Mouse (Mus musculus): Measurements from ENCODE around the gene Fshr. TPM values are rescaled to one million over a fixed set of nuclear protein-coding genes. Genes with fewer than 3 reads are reported as not detected.
"Not testable (repeated sequence)": the region's sequence is repeated elsewhere in the genome, so short reads cannot be mapped to it uniquely, and the experiment has no call there.

Gene Fshr
- polyA plus RNA-seq (2014; fragmentation: Nextera tagmentation; extraction: Ambion mirVana) = not detected in 2 replicates

DNA sequence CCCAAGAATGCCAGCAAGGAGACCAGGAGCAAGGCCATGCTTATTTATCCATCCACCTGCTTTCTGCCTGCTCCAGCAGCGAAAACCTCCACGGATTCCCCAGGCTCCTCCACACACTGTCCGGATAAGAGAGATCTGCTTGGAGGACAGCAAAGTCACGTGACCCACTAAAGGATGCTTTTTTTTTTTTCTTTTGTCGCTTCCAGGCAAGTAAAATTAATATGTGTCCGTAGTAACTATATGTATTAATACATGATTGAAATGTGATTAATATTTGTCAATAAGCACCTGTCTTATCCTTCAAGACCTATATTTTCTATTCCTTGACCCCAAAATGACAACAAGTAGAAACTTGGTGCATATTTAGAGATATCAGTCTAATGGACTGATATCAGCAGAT lies at the start of gene Fshr:
TSS of gene Fshr (minus strand) at position 101 of the 400 bp plus-strand sequence.
- Histone ChIP-seq H3K9ac (replicated peaks; ENCODE audit: low read length) (no peak within 1 kb of the TSS), H3K4me1 (ENCODE audit: control insufficient read depth, insufficient read depth, low read length) (no peaks in the 10 kb centered on the region), H3K9me3 (ENCODE audit: control insufficient read depth, low read length) (no peaks in the 10 kb centered on the region), H3K36me3 (ENCODE audit: control insufficient read depth, insufficient read depth, low read length) (no peaks in the 10 kb centered on the region), H3K4me3 (replicated peaks; ENCODE audit: low read depth, low read length) (no peak within 1 kb of the TSS), H3K27me3 (ENCODE audit: control insufficient read depth, insufficient read depth, low read length) (no peaks in the 10 kb centered on the region), H3K27ac (replicated peaks; ENCODE audit: low read depth, low read length) (no peak within 1 kb of the TSS), H3K4me2 (ENCODE audit: low read length) (no peak within 1 kb of the TSS)
- ATAC-seq (ENCODE audit: low FRiP score, low TSS enrichment) (no peak), DNase-seq (no peak)
- 95% methylated on average over 6 of the region's 6 CpGs for WGBS

DNA sequence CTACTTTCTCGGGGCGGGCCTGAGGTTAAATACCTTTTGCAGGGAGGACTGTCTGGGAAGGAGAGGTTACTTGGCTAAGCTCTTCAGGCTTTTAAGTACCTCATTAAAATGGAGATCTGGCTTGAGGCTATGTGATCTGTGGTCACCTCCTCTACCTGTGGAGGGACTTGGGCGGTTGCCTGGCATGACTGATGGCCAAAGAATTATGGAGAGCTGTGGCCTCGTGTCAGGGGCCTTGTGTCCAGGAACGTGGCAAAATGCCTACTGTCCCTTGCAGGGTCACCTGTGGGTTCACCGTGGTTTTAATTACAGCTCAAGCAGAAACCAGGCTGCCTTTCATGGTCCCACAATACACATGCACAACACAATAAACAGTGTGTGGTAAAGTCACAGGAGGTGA lies 1.7 kb upstream of the Fshr start:
- 86% methylated on average over 6 of the region's 6 CpGs for WGBS
- no peak overlapping the region for H3K9ac ChIP-seq (replicated peaks; ENCODE audit: low read length)
- no peak for ATAC-seq (ENCODE audit: low FRiP score, low TSS enrichment)
- no peak overlapping the region for H3K4me3 ChIP-seq (replicated peaks; ENCODE audit: low read depth, low read length)
- H3K4me2 ChIP-seq (ENCODE audit: low read length) = no peak overlapping the region
- no peak overlapping the region for H3K27ac ChIP-seq (replicated peaks; ENCODE audit: low read depth, low read length)
- H3K9me3 ChIP-seq (ENCODE audit: control insufficient read depth, low read length) = no peaks in the 10 kb centered on the region
- no peaks in the 10 kb centered on the region for H3K4me1 ChIP-seq (ENCODE audit: control insufficient read depth, insufficient read depth, low read length)
- no peaks in the 10 kb centered on the region for H3K36me3 ChIP-seq (ENCODE audit: control insufficient read depth, insufficient read depth, low read length)
- no peaks in the 10 kb centered on the region for H3K27me3 ChIP-seq (ENCODE audit: control insufficient read depth, insufficient read depth, low read length)
- no peak for DNase-seq

- 98% methylated on average over 1 of the region's 1 CpGs for WGBS
These were observed 26.9 kb downstream of the Fshr start for GRCm38 (mm10) chr17:89173545-89173944.

DNA sequence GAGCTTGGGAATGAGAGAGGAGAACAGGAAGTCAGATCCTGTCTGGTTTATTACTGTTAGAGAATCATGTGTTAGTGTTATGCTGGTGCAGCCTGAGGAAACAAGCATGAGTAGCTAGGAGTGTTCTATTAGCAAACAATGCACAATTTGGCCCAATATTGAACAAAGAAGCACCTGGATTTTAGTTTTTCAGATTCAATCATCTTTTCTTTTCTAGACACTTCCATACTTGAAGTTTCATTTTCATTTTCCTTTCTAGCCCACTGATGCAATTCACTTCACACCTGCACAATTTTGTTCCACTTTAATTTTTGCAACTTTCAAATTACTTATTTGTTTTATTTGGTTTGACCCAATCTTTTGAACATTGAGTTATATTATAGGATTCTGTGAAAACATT lies 35.7 kb downstream of the Fshr start:
- no peak overlapping the region for H3K4me3 ChIP-seq (replicated peaks; ENCODE audit: low read depth, low read length)
- no peaks in the 10 kb centered on the region for H3K27me3 ChIP-seq (ENCODE audit: control insufficient read depth, insufficient read depth, low read length)
- no peak overlapping the region for H3K9ac ChIP-seq (replicated peaks; ENCODE audit: low read length)
- no peak for DNase-seq
- no peak overlapping the region for H3K4me2 ChIP-seq (ENCODE audit: low read length)
- H3K4me1 ChIP-seq (ENCODE audit: control insufficient read depth, insufficient read depth, low read length) = no peaks in the 10 kb centered on the region
- no peak overlapping the region for H3K27ac ChIP-seq (replicated peaks; ENCODE audit: low read depth, low read length)
- no peaks in the 10 kb centered on the region for H3K9me3 ChIP-seq (ENCODE audit: control insufficient read depth, low read length)
- no peaks in the 10 kb centered on the region for H3K36me3 ChIP-seq (ENCODE audit: control insufficient read depth, insufficient read depth, low read length)
- no peak for ATAC-seq (ENCODE audit: low FRiP score, low TSS enrichment)

More at GRCm38 (mm10) chr17:89173545-89173944, 26.9 kb downstream of the Fshr start:
- Histone ChIP-seq H3K4me2 (ENCODE audit: low read length) (no peak overlapping the region), H3K4me1 (ENCODE audit: control insufficient read depth, insufficient read depth, low read length) (no peaks in the 10 kb centered on the region), H3K36me3 (ENCODE audit: control insufficient read depth, insufficient read depth, low read length) (no peaks in the 10 kb centered on the region), H3K9ac (replicated peaks; ENCODE audit: low read length) (no peak overlapping the region), H3K4me3 (replicated peaks; ENCODE audit: low read depth, low read length) (no peak overlapping the region), H3K9me3 (ENCODE audit: control insufficient read depth, low read length) (no peaks in the 10 kb centered on the region), H3K27me3 (ENCODE audit: control insufficient read depth, insufficient read depth, low read length) (no peaks in the 10 kb centered on the region), H3K27ac (replicated peaks; ENCODE audit: low read depth, low read length) (no peak overlapping the region)
- DNase-seq (no peak), ATAC-seq (ENCODE audit: low FRiP score, low TSS enrichment) (no peak)

DNA sequence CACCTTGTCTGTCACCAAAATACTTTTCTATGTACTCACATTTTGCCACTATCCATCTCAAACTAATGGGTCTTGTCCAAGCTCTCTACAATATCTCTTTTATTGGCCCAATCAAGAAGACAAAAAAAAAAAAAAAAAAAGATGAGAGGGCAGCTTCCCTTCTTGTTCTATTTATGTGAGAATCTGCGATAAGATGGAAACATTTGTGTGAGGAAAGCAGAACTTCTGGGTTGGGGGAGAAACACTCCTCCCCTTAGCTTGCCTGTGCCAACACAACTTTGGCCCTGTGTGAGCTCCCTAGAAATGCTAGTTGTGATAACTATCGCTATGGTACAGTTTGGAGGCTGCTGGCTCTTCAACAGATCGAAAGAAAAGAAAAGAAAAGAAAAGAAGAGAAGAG lies 38.0 kb downstream of the Fshr start:
- Histone ChIP-seq H3K4me2 (ENCODE audit: low read length) (no peak overlapping the region), H3K9me3 (ENCODE audit: control insufficient read depth, low read length) (no peaks in the 10 kb centered on the region), H3K9ac (replicated peaks; ENCODE audit: low read length) (no peak overlapping the region), H3K4me1 (ENCODE audit: control insufficient read depth, insufficient read depth, low read length) (no peaks in the 10 kb centered on the region), H3K27ac (replicated peaks; ENCODE audit: low read depth, low read length) (no peak overlapping the region), H3K27me3 (ENCODE audit: control insufficient read depth, insufficient read depth, low read length) (no peaks in the 10 kb centered on the region), H3K4me3 (replicated peaks; ENCODE audit: low read depth, low read length) (no peak overlapping the region), H3K36me3 (ENCODE audit: control insufficient read depth, insufficient read depth, low read length) (no peaks in the 10 kb centered on the region)
- DNase-seq (no peak), ATAC-seq (ENCODE audit: low FRiP score, low TSS enrichment) (no peak)
- WGBS = 96% methylated on average over 3 of the region's 3 CpGs

- H3K4me2 ChIP-seq (ENCODE audit: low read length); H3K27me3 ChIP-seq (ENCODE audit: control insufficient read depth, insufficient read depth, low read length); H3K4me3 ChIP-seq (replicated peaks; ENCODE audit: low read depth, low read length); H3K4me1 ChIP-seq (ENCODE audit: control insufficient read depth, insufficient read depth, low read length); DNase-seq; H3K27ac ChIP-seq (replicated peaks; ENCODE audit: low read depth, low read length); H3K36me3 ChIP-seq (ENCODE audit: control insufficient read depth, insufficient read depth, low read length); ATAC-seq (ENCODE audit: low FRiP score, low TSS enrichment); H3K9me3 ChIP-seq (ENCODE audit: control insufficient read depth, low read length); H3K9ac ChIP-seq (replicated peaks; ENCODE audit: low read length): not testable (repeated sequence)
- 95% methylated on average over 3 of the region's 3 CpGs for WGBS
These were observed 41.1 kb downstream of the Fshr start for GRCm38 (mm10) chr17:89159343-89159742.

- DNase-seq = no peak
- Histone ChIP-seq H3K4me2 (ENCODE audit: low read length) (no peak overlapping the region), H3K27me3 (ENCODE audit: control insufficient read depth, insufficient read depth, low read length) (no peaks in the 10 kb centered on the region), H3K27ac (replicated peaks; ENCODE audit: low read depth, low read length) (no peak overlapping the region), H3K36me3 (ENCODE audit: control insufficient read depth, insufficient read depth, low read length) (no peaks in the 10 kb centered on the region), H3K4me3 (replicated peaks; ENCODE audit: low read depth, low read length) (no peak overlapping the region), H3K9me3 (ENCODE audit: control insufficient read depth, low read length) (no peaks in the 10 kb centered on the region), H3K4me1 (ENCODE audit: control insufficient read depth, insufficient read depth, low read length) (no peaks in the 10 kb centered on the region), H3K9ac (replicated peaks; ENCODE audit: low read length) (no peak overlapping the region)
- WGBS = 88% methylated on average over 6 of the region's 6 CpGs
- ATAC-seq (ENCODE audit: low FRiP score, low TSS enrichment) = no peak
These were observed 55.7 kb downstream of the Fshr start for GRCm38 (mm10) chr17:89144806-89145205.

- no peak overlapping the region for H3K9ac ChIP-seq (replicated peaks; ENCODE audit: low read length)
- no peaks in the 10 kb centered on the region for H3K4me1 ChIP-seq (ENCODE audit: control insufficient read depth, insufficient read depth, low read length)
- no peaks in the 10 kb centered on the region for H3K36me3 ChIP-seq (ENCODE audit: control insufficient read depth, insufficient read depth, low read length)
- no peak for DNase-seq
- WGBS = 80% methylated on average over 2 of the region's 2 CpGs
- no peak overlapping the region for H3K4me2 ChIP-seq (ENCODE audit: low read length)
- H3K27ac ChIP-seq (replicated peaks; ENCODE audit: low read depth, low read length) = no peak overlapping the region
- no peaks in the 10 kb centered on the region for H3K27me3 ChIP-seq (ENCODE audit: control insufficient read depth, insufficient read depth, low read length)
- no peak for ATAC-seq (ENCODE audit: low FRiP score, low TSS enrichment)
- no peak overlapping the region for H3K4me3 ChIP-seq (replicated peaks; ENCODE audit: low read depth, low read length)
- no peaks in the 10 kb centered on the region for H3K9me3 ChIP-seq (ENCODE audit: control insufficient read depth, low read length)
These were observed 80.5 kb downstream of the Fshr start for GRCm38 (mm10) chr17:89120023-89120422.

- Histone ChIP-seq H3K9me3 (ENCODE audit: control insufficient read depth, low read length) (no peaks in the 10 kb centered on the region), H3K4me1 (ENCODE audit: control insufficient read depth, insufficient read depth, low read length) (no peaks in the 10 kb centered on the region), H3K4me2 (ENCODE audit: low read length) (no peak overlapping the region), H3K4me3 (replicated peaks; ENCODE audit: low read depth, low read length) (no peak overlapping the region), H3K27ac (replicated peaks; ENCODE audit: low read depth, low read length) (no peak overlapping the region), H3K9ac (replicated peaks; ENCODE audit: low read length) (no peak overlapping the region), H3K27me3 (ENCODE audit: control insufficient read depth, insufficient read depth, low read length) (no peaks in the 10 kb centered on the region), H3K36me3 (ENCODE audit: control insufficient read depth, insufficient read depth, low read length) (no peaks in the 10 kb centered on the region)
- DNase-seq (no peak), ATAC-seq (ENCODE audit: low FRiP score, low TSS enrichment) (no peak)
- 63% methylated on average over 2 of the region's 2 CpGs for WGBS
These were observed 81.2 kb downstream of the Fshr start for GRCm38 (mm10) chr17:89119250-89119649.

Data from midbrain, embryonic 14.5 days (tissue).